Mouse (Mus musculus): Measurements from ENCODE around the gene Fchsd2. TPM values are rescaled to one million over a fixed set of nuclear protein-coding genes. Genes with fewer than 3 reads are reported as not detected.

Gene Fchsd2
- polyA plus RNA-seq, 2 experiments from 2014 or later, result 31.3 to 40.6 TPM

DNA sequence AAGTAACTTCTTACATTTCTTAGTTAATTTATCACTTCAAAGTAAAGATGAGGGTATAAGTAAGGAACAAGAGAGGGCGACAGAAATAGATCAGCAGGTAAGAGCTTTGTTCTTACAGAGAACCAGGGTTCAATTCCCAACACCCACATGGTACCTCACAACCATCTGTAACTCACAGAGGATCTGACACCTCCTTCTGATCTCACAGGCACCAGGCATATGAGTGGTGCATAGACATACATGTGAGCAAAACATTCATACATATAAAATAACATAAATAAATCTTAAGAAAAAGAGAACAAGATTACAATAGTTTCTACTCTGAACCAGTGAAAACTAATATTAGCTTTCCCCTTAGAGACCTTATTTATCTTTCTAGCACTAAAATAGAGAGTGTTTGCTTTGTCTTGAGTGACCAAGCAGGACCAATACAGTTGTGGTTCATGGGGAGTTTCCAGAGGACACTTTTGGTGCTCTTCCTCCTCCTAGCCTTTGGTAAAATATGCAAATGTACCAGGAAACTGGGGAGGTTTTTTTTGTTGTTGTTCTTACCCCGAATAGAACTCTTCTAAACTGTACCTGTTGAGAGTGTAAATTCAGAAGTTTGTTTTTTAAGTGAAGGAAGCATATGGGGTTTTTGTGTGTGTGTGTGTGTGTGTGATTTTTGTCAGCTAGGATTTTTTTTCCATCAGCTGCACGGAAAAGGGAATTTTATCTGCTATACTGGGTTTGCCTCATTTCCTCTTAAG is 121.0 kb downstream of the Fchsd2 start:
- peak; percentile 57 for ATAC-seq

DNA sequence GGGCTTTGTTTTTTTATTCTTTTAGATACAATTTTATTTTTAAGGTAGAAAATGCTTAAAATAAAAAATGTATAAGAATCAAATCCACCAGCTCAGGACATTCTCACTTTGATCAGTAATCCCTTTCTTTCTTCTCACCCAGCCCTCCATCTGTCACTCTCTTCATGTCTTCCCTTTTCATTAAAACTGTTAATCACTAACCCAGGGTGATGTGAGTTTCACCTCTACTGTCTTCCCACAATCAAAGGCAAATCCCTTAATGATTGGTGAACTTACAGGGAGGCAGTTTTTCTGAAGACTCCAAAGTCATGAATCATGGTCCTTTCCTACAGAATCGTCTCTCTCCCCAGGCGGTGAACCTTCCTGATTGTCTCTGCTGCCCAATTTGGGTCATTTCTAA is 124.1 kb downstream of the Fchsd2 start:
- no peak for ATAC-seq

DNA sequence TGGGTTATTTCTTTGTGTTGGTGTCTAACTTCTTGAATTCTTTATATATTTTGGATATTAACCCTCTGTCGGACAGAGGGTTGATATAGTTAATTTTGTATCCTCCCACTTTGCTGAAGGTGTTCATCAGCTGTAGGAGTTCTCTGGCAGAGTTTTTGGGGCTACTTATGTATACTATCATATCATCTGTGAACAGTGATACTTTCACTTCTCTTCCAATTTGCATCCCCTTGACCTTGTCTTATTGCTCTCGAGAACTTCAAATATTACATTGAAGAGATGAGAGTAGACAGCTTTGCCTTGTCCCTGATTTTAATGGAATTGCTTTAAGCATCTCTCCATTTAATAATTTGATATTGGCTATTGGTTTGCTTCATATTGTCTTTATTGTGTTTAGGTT is 130.8 kb downstream of the Fchsd2 start:
- no peak for ATAC-seq

DNA sequence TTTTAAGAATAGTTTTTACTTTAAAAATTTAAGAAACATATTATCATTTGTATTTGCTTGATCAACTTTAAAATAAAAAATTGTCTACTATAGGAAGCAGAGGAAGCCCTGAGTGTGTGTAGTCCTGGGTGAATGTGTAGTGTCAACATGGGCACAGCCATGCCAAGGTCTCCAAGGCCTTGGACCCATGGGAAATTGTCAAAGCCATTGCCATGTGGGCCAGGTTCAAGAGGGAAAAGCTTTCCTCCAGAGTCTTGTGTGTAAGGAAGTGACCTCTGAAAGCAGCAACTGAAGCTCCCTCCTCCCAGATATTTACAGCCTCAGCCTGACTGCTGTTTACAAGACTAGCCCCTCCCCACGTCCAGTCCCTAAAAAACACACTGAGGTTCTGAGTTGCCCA is 136.7 kb downstream of the Fchsd2 start:
- no peak for ATAC-seq

DNA sequence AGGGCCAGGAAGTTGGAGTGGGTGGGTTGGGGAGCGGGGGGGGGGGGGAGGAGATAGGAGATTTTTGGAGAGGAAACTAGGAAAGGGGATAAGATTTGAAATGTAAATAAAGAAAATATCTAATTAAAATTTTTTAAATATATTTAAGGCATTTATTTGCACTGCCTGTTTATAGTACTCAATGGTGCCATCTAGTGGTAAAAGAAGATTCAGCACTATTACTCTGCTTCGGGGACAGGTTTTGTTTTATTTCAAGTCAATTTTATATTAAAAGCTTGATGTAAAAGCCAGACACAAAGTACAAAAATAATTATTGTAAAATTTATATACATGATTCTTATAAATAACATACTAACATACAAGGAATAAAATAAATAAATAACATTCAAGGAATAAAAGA is 138.8 kb downstream of the Fchsd2 start:
- no peak for ATAC-seq

DNA sequence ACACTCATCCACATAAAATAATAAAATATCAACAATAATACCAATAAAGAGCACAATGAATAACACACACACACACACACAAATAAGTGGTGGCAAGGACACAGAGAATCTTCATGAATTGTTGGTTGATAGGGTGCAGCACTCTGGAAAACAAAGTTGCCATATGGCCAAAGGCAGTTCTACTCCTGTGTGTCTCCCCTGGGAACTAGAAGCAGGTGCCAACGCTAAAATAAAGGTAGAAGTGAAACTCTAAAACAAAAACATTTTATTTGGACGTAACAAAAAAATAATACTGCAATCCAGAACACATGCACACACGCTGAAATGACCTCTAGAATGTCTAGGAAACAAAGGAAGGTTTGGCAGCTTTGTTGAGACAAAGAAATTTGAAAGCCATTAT is 140.1 kb downstream of the Fchsd2 start:
- ATAC-seq, result no peak

DNA sequence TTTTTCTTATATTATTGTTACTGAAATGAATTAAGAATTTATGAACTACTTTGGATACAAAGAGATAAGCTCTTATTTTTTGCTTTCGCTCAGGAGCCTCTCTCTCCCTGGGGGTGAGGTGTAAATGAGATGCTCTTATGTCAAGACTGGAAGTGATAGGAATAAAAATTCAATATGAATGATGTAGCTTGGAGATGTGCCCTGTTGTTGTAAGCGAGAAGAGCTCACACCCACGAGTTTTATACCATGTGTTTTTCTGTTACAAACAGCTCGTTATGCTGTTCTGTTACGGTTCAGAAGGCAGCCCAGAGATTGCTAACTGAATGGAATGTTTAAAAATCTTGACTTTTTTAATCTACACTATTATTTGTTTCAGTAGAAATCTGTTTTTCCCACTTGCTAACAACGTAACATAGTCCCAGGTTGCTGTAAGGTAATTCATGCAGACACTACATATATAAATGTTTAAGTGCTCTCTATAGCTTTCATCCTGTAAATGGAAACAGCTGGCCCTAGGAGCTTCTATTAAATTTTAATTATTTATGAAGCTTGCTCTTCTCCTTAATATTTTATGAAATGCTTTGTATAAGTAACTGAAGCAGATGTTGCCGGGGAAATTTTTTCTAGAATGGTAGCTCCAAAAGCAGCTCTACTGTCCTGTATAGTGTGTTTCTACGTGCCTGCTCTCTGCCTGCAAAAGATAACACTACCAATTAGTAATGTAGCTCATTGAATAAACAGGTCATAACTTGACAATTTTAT is 144.2 kb downstream of the Fchsd2 start:
- no peak for ATAC-seq

DNA sequence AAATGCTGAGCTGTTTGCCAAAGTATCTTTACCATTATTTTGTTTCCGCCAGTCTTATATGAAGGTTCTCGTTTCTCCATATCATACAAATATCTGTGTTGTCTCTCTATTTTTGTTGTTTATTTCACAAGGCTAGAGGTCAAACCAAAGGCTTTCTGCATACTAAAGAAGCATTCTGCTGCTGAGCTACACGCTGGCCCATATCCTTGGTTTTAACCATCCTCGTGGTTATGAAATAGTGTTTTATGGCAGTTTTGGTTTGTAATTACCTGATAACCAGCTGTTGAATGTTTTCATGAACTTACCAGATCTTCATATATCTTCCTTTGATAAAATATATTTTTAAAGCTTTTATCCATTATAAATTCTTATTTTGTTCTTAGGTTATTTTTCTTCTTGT is 156.1 kb downstream of the Fchsd2 start:
- ATAC-seq, result no peak

DNA sequence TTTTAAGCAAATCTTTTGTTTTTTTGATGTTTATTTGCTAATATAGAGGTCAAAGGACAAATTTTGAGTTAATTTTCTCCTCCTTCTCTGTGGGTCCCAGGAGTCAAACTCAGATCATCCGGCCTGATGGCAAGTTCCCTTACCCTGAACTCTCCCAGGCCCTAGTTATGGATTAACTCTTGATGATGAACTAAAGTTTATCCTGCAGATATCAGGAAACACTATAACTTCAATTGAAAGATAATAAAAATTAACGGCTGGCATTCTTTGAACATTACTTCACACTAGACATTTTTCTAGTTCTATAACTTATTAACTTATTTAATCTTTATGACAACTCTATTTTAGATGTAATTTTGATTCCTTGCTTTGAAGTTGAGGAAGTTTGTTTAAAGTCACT is 156.5 kb downstream of the Fchsd2 start:
- no peak for ATAC-seq

DNA sequence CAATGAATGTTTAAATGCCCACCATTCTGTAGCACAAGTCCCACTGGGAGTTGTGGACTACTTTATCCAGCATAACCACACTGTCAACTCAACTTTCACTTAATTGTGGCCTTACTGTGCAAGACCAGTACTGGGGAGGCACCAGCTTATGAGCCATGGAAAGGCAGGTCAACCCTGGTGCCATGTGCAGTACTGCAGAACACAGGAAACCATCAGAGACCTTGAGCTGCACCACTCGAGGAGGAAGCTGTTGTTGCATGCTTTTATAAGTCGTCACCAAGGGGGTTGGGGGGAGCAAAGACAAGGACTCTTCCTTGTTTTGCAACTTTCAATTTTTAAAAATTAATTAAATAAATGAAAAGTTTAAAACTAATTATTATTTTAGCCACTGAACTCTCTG is 160.4 kb downstream of the Fchsd2 start:
- ATAC-seq, result no peak

DNA sequence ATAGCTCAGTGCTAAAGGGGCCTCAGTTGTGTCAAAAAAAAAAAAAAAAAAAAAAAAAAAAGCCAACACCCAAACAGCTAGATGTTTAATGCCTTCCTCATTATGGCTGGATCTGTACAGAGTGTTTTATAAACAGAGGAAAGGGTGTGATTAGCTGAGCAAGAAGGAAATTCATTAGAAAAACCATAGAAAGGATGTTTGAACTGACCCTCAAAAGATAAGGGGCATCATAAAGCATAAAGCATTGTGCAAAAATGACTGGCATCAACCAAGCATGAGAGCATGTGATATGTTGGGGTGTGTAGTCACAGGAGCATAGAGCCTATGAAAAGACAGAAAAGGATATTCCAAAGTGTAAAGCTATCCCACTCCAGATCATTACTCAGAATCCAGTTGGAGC is 165.8 kb downstream of the Fchsd2 start:
- no peak for ATAC-seq

DNA sequence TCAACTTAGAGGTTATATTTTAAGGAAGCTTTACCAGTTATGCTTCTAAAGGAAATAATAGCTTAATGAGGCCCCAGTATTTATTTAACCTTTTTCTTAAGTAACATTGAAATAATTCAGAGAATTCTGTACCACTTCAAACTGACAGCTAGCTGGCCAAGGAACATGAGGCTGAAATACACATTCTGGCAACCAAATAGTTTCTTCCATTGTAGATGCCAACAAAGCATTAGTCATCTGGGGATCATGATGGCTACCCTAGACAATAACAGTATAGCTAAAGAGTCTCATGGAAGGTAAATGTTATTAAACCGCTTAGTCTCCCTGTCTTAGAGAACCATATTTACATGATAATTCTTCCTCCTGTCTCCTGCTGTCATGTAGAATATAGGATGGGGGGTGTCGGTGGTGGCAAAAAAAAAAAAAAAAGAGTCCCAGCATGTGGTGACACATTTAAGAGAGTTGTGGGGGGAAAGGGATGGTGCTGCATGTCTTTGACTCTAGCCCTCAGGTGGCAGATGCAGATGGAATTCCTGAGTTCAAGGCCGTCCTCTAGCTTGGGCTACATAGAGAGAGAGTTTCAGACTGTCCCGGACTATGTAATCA is 169.4 kb downstream of the Fchsd2 start:
- no peak for ATAC-seq

DNA sequence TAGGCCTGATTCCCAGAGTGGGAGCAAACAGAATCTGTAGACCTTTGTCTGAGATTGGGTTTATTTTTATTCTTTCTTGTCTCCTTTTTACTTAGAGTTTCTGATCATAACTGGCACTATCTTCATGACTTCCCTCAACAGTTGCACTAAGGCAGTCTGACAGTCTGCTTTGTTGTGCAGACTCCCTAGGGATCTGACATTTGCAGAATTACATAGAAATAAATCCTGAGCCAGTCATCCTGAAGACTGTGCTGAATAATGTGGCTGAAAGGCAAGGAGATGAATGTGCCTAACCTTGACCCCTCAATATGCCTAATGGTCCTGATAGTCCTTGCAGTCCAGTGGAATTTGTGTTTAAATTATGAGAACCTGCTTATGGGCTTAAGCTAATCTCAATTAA is 170.8 kb downstream of the Fchsd2 start:
- no peak for ATAC-seq

DNA sequence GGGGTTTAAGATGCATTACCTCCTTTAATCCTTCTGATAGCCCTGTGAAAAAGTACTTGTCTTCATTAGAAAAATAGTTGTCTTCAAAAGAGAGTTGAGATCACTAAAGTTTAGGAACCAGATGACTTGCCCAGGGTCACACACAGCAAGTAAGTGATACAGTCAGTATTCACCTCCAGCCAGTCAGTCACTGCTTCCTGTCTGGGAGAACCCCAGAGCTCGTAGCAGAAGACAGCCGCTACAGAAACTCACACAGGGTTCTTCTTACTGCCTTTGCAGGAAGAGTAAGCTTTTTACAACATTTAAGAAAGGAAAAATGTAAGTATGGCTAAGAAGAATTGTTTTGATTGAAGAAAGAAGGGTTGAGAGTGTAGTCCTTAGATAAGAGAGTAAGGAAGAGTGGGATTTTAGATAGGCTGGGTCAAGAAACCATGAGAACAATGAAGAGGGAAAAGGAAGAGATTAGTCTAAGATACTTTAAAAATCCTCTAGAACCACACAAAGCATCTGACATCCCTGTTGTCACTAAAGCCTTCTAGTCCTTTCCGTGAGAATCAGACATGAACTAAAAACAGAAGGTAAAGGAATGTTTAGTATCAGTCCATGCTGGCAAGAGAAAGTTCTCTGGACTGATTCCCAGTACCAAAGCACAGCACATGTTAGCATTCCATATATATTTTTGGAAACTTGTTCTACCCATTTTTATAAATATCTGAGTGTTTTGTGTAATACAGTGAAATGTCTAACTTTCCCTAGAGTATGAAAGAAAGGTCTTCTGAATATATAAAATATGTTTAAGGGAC is 175.0 kb downstream of the Fchsd2 start:
- no peak for ATAC-seq

DNA sequence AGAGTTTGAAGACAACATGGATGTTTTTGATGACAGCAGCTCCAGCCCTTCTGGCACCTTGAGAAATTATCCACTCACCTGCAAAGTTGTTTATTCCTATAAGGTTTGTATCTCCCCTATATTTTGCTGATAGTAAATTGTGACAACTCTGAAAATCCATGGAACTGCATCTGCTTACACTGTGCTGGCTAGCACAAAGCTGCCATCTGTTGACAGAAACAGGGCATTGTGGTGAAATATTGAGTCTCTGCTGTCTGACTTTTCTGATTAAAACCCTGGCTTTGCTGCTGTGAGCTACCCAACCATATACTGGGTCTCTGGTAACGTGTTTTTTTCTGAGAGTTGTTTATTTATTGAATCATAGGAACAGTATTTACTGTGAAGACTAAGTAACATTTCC is 178.9 kb downstream of the Fchsd2 start:
- ATAC-seq, result no peak

DNA sequence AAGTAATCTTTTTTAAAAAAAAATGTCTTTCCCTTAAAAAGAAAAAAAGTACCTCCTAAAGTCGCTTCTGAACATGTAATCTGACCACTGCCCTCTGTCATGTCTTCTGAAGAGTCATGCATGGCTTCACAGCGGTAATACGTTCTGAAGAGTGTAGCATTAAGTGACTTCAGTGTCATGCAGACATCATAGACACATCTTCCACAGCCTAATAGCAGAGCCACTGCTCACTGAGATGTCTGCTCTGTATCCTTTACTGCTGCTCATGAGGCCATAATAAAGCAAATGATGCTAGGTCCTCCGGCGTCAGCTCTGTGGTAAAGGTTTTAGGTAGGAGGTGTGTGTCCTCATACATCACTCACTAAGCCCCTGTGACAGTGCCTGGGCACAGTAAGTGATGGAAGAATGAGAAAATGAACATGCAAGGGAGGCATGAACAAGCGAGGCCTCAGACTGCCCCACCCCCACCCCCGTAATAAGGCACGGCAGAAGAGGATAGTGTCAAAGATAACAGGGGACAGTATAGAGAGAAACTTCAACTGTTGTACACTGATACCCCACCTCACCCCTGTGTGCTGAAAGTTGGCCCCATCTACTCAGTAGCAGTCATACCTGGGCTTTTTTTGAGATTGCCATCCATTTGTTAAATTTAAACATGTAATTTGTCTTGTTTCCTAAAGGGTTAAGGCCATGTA is 179.9 kb downstream of the Fchsd2 start:
- ATAC-seq, result no peak

DNA sequence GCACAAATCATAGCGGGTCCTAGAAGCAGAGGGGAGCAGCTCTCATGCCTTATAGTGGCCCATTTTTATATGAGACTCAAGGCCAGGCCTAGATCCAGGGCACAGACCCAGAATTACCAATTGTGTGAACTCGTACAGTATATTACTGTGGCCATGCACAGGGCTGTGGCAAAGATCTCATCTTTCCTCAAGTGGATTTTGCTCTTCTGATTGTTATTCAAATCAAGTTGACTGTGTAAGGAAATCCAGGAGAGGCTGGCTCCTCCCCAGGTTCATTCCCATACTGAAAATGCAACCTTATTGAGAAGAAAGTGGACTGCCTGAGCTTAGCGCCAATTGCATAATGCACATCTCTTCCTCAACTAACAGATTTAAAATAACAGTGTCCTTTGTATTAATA is 190.1 kb downstream of the Fchsd2 start:
- ATAC-seq, result no peak

DNA sequence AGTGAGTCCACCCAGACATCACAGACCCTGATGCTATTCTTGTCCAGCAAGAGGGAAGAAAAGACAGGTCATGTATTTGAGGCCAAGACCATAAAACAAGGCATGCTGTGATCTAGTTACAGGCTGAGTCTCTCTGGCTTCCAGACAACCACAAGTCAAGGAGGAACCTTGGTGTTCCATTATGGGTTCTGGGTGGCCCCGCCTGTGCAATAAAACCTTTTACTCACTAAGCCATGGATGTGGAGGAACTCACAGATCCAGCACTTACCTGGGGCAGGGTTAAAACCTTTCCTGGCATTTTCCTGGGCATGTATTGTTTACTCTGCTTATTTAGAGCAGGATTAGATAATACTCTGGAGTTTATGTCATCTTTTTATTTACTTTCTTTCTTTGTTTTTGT is 191.8 kb downstream of the Fchsd2 start:
- no peak for ATAC-seq

DNA sequence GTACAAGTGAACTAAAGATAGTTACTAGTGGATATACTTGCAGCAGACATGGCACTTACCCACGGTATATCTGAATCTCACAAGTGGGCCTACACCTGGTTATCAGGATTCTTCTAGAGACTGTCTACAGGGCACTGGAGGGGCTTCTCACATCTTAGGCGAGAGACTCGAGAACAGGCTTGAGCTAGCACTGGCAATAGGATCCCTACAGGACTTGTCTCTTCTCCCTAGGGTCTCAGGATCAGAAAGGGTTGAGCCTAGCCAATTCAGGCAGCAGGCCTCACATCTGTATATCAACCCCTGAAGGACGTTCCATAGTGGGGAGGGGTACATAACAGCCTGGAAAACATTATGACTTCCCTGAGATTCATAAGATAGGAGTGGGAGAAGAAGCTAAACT is 194.2 kb downstream of the Fchsd2 start:
- ATAC-seq, result no peak

DNA sequence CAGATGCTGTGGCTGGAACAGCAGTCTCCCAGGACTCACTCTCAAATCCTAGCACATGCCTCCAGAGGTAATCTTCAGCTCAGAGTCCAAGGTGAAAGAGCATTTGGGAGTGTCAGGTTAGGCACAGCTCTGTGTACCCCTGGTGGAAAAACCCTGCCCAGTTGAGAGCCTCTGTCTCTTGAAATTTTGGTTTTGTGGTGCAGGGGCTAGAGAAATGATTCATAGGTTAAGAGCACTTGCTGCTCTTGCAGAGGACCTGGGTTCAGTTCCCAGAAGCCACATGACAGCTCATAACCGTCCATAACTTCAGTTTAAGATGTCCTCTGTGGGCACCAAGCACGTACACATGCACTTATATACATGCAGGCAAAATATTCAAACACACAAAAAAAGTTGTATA is 195.2 kb downstream of the Fchsd2 start:
- ATAC-seq, result no peak

DNA sequence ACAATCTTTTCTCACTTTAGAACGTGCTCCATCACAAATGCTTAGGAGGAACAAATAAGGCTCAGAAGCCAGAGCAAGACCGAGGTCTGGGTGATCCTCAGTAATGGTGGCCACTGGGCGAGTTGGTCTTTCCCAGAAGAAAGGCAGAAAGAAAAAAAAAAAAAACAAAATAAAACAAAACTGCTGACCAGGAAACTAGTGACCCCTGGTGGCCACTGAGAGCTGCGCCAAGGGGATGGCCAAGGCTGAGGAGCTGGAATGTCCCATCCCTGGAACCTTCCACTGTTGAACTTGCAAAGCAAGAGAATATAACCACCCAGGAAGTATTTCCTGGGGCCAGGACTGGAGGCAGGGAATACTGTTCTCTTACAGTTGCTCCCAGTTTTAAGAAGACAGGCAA is 195.8 kb downstream of the Fchsd2 start:
- no peak for ATAC-seq

DNA sequence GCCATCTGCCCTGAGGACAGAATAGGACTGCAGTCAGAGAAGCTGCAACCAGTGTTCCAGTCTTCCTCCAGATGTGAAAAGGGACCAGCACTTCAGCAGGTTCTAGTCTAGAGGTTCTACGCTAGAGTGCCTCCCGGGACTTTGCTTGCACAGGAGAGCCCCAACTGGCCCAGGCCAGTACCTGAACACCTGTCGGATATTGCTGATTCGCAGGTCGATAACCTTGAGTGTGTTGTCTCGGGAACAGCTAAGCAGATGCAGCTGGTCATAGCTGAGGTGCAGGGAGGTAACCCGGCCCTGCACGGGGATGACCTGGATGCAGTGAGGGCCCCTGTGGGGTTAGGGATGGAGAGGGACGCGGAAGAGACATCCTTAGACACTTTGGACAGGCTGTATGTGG is 197.7 kb downstream of the Fchsd2 start:
- no peak for ATAC-seq

DNA sequence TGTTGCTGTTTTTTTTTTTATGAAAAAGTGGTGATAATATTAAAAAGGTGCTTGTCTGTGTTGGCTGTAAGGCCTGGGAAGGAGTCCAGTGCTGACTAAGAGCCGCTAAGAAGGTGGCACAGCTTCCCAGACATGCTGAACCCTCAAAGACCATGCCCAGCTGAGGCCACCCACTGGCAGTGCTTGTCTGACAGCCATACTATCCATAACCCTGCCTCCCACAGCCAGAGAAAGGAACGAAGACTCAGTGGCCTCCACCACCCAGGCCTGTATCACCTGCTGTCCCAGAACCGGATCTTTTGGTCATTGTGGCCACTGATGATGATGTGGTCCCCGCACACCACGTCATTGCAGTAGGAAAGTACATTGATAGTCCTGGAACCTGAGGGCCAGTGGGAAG is 198.5 kb downstream of the Fchsd2 start:
- ATAC-seq, result no peak

All from activated CD4-positive, CD25-positive, alpha-beta regulatory T cell, adult 4 months (primary cell).